Mouse (Mus musculus) myocyte (in vitro differentiated cells): Measurements from ENCODE around the gene Sdsl. TPM values are rescaled to one million over a fixed set of nuclear protein-coding genes. Genes with fewer than 3 reads are reported as not detected.

Experiments
- H3K27me3 ChIP-seq: one replicate; pipeline ENCODE4 v1.6.1; 2011; ENCODE audit not compliant: control insufficient read depth, insufficient read depth, insufficient read length
- H3K36me3 ChIP-seq: one replicate; pipeline ENCODE4 v1.6.1; 2011; ENCODE audit not compliant: control insufficient read depth, insufficient read depth
- H3K4me2 ChIP-seq: one replicate; pipeline ENCODE4 v1.6.1; 2011; ENCODE audit warnings: low read depth, control low read depth
- H3K4me3 ChIP-seq: one replicate; pipeline ENCODE4 v1.5.1; 2011; ENCODE audit warnings: mild to moderate bottlenecking, control low read depth, moderate library complexity
- H3K79me2 ChIP-seq: one replicate; pipeline ENCODE4 v1.6.1; 2011; ENCODE audit not compliant: control insufficient read depth, insufficient read depth
- H3ac ChIP-seq: one replicate; pipeline ENCODE4 v1.6.1; 2011; ENCODE audit not compliant: control insufficient read depth, insufficient read length
- CEBPB ChIP-seq: IDR thresholded peaks from 2 replicates; pipeline ENCODE4 v1.6.1; 2011; ENCODE audit warnings: mild to moderate bottlenecking, moderate library complexity; ENCODE audit not compliant: poor library complexity, insufficient read depth, severe bottlenecking
- E2F4 ChIP-seq: IDR thresholded peaks from one replicate; pipeline ENCODE4 v1.6.1; 2011; ENCODE audit warnings: mild to moderate bottlenecking, control low read depth, moderate library complexity; ENCODE audit not compliant: insufficient read depth
- MAX ChIP-seq: IDR thresholded peaks from one replicate; pipeline ENCODE4 v1.6.1; 2011; ENCODE audit warnings: low read depth, mild to moderate bottlenecking, control low read depth
- MYOD1 ChIP-seq, 3 experiments: IDR thresholded peaks; one replicate each; pipeline ENCODE4 v1.6.1; 2011; ENCODE audit warnings: control low read depth in 2 of 3, low read depth in 2 of 3, mild to moderate bottlenecking in 2 of 3, moderate library complexity in 1 of 3; ENCODE audit not compliant: insufficient read length in 2 of 3, control insufficient read depth in 1 of 3
- MYOG ChIP-seq, 3 experiments: IDR thresholded peaks; one replicate each; pipeline ENCODE4 v1.6.1; 2011; ENCODE audit warnings: control low read depth in 2 of 3, low read depth in 2 of 3, mild to moderate bottlenecking in 2 of 3; ENCODE audit not compliant: insufficient read length in 2 of 3, control insufficient read depth in 1 of 3, insufficient read depth in 1 of 3
- POLR2A ChIP-seq: IDR thresholded peaks from one replicate; pipeline ENCODE4 v1.6.1; 2011; ENCODE audit warnings: low read depth, mild to moderate bottlenecking, control low read depth, moderate library complexity; ENCODE audit not compliant: insufficient read length
- POLR2AphosphoS2 ChIP-seq: IDR thresholded peaks from one replicate; pipeline ENCODE4 v1.6.1; 2011; ENCODE audit warnings: low read depth, control low read depth; ENCODE audit not compliant: insufficient read length
- REST ChIP-seq: IDR thresholded peaks from one replicate; pipeline ENCODE4 v1.6.1; 2011; ENCODE audit warnings: mild to moderate bottlenecking, control low read depth, moderate library complexity; ENCODE audit not compliant: insufficient read depth, insufficient read length
- SRF ChIP-seq: IDR thresholded peaks from one replicate; pipeline ENCODE4 v1.6.1; 2011; ENCODE audit warnings: low read depth; ENCODE audit not compliant: control insufficient read depth, insufficient read length
- TCF12 ChIP-seq: IDR thresholded peaks from one replicate; pipeline ENCODE4 v1.6.1; 2011; ENCODE audit warnings: mild to moderate bottlenecking, control low read depth; ENCODE audit not compliant: poor library complexity, insufficient read depth, severe bottlenecking
- TCF3 ChIP-seq: IDR thresholded peaks from one replicate; pipeline ENCODE4 v1.6.1; 2011; ENCODE audit warnings: low read depth, control low read depth; ENCODE audit not compliant: insufficient read length
- USF1 ChIP-seq: IDR thresholded peaks from one replicate; pipeline ENCODE4 v1.6.1; 2011; ENCODE audit warnings: low read depth, mild to moderate bottlenecking, control low read depth, moderate library complexity
- polyA plus RNA-seq: library from polyadenylated mRNA; unstranded; fragments of >200 nt; fragmentation: generic; extraction: Trizol; gene quantifications from one replicate; pipeline ENCODE4 v1.2.1, GENCODE M21; 2012; ENCODE audit warnings: missing spikeins

The Sdsl gene
- 1.4 TPM for polyA plus RNA-seq

DNA sequence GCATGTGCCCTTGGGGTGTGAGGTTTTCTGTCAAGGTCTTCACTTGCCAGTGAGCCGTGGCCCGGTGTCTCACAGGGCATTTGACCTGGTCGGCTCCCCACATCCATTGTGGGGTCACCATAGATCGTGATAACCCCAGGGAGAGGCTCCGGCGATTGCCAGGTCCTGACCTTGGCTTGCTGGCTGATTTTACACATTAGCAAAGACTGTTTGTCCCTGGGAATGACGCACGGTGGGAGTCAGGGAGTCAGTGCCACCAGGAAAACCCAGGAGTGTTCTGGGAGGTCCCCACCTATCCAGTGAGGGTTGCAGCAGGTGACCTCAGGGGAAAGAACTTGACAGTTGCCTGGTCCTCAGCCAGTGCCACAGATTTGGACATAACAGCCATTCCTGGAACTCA is at the start of gene Sdsl:
Gene Sdsl, minus strand, starts transcription at position 41 of the 400 bp plus-strand sequence.
- H3ac ChIP-seq, result no peak within 1 kb of the TSS
- H3K79me2 ChIP-seq, result no peaks in the 10 kb centered on the region
- H3K4me3 ChIP-seq, result no peak within 1 kb of the TSS
- TF ChIP-seq CEBPB (no peak), TCF12 (no peak), SRF (no peak), MYOG (IDR thresholded peaks at IDR 0.05; ENCODE audit: control insufficient read depth in 1 of 3, insufficient read depth in 1 of 3, insufficient read length in 2 of 3, low read depth in 2 of 3) (no peak), TCF3 (no peak), POLR2A (no peak), MYOD1 (IDR thresholded peaks at IDR 0.05; ENCODE audit: control insufficient read depth in 1 of 3, insufficient read length in 2 of 3, low read depth in 2 of 3) (no peak), USF1 (no peak), MAX (no peak), E2F4 (no peak), POLR2AphosphoS2 (no peak), REST (no peak)
- H3K36me3 ChIP-seq, result no peaks in the 10 kb centered on the region
- peaks cover 67% of the 10 kb centered on the region for H3K27me3 ChIP-seq
- H3K4me2 ChIP-seq, result no peak within 1 kb of the TSS

DNA sequence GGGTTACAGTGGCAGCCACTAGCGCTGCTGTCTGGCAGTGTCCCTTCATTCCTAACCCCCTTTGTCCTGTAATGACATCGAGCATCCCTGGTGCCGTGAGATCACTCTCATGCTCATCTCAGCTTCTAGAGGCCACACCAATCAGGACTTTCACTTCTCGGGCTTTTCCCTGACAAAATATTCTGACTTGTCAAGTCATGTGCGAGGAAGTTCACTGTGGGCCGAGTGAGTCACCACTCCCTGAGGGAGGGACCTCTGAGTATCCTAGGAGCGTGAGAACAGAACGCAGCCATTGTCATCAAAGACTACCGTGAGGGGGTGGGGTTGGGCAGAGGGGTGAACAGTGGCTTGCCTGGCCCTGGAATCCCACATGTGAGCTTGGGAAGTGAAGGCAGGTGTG is 44.9 kb upstream of the Sdsl start:
- Histone ChIP-seq H3K27me3 (no peaks in the 10 kb centered on the region), H3K4me3 (no peak overlapping the region), H3K4me2 (peak overlapping the region; percentile 62), H3K36me3 (peaks cover 7% of the 10 kb centered on the region), H3K79me2 (peaks cover 2% of the 10 kb centered on the region), H3ac (no peak overlapping the region)
- TF ChIP-seq USF1 (peak; percentile 25), E2F4 (no peak)

DNA sequence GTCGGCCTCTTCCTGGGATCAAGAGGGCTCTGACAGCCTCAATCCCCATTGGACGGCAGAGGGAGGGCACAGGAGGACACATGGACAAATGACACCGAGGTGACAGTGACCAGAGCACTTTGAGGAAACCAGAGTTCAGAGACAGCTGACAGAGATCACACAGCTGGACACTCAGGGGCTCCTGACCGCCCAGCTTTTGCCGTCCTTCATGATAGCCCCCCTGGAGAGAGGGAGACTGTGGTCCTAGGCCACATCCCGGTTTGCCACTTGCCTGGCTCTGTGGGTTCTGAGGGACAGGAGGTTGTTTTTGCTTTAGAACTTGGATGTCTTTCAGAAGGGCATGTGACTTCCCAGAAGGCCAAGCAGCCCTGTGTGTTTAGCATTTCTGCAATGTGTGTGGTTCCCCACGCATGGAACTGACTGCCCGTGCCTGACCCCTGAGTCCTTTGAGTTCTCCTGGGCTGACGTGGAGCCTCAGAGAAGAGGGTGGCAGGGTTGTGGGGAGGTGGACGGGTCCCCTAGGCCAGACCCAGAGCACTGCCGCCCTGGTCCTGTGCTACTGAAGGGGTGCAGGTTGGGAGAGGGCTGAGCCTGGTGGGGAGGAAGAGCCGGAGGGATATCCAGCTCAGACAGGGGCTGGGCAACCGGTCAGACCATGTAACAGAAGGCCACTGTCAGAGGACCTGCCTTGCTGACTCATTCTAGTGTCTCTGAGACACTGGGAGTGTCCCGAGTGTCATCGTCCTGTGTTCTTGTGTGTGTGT is 43.8 kb upstream of the Sdsl start:
- H3K36me3 ChIP-seq, result peaks cover 7% of the 10 kb centered on the region
- H3K4me2 ChIP-seq, result peak overlapping the region; percentile 62
- H3ac ChIP-seq, result no peak overlapping the region
- no peaks in the 10 kb centered on the region for H3K27me3 ChIP-seq
- TF ChIP-seq REST (no peak), SRF (no peak), USF1 (peak; percentile 65), MYOD1 (IDR thresholded peaks at IDR 0.05; ENCODE audit: control insufficient read depth in 1 of 3, insufficient read length in 2 of 3, low read depth in 2 of 3) (peak in 2 of 3 experiments; percentile 13 to 41), MYOG (IDR thresholded peaks at IDR 0.05; ENCODE audit: control insufficient read depth in 1 of 3, insufficient read depth in 1 of 3, insufficient read length in 2 of 3, low read depth in 2 of 3) (peak in 2 of 3 experiments; percentile 4 to 73), CEBPB (no peak)
- H3K79me2 ChIP-seq, result peaks cover 9% of the 10 kb centered on the region
- H3K4me3 ChIP-seq, result no peak overlapping the region

DNA sequence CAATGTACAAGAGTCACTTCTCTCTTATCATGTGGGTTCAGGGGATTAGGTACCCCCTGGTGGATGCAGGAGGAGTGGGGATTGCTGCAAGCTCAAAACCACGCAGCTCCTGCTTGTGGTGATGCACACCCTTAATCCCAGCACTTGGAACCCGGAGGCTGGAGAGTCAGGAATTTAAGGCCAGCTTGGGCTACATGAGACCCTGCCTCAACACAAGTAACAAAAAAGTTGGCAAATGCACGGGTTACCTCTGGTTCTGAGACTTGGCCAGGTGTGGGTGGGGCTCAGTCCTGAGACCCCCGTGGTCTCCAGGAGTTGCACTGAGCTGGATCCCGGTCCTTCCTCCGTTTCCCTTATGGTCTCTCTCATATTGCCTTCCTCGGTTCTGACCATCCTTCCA is 42.8 kb upstream of the Sdsl start:
- Histone ChIP-seq H3K36me3 (peaks cover 7% of the 10 kb centered on the region), H3K79me2 (peaks cover 9% of the 10 kb centered on the region), H3K4me3 (no peak overlapping the region), H3K27me3 (no peaks in the 10 kb centered on the region), H3K4me2 (peak overlapping the region; percentile 62), H3ac (no peak overlapping the region)
- no peak for TF ChIP-seq MYOD1 (IDR thresholded peaks at IDR 0.05; ENCODE audit: control insufficient read depth in 1 of 3, insufficient read length in 2 of 3, low read depth in 2 of 3)
- no peak for TF ChIP-seq TCF3
- no peak for TF ChIP-seq REST
- no peak for TF ChIP-seq USF1
- no peak for TF ChIP-seq MYOG (IDR thresholded peaks at IDR 0.05; ENCODE audit: control insufficient read depth in 1 of 3, insufficient read depth in 1 of 3, insufficient read length in 2 of 3, low read depth in 2 of 3)
- no peak for TF ChIP-seq TCF12
- TF ChIP-seq CEBPB, result no peak

DNA sequence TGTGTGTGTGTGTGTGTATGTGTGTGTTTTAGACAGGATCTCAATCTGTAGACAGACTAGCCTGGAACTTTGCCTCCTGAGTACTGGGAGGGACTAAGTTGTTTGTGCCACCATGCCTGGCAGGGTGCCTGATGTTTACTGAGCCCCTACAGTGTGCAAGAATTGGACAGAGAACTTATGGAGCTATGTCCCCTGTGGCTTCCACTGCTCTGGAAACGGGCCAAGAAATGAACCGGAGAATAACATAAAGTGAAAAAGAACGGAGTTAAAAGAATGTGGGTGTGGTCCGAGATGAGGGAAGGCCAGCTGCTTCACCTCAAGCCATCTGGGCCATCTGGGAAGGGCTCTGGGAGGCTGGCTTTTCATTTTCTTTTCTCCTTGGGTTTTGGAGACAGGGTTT is 42.1 kb upstream of the Sdsl start:
- Histone ChIP-seq H3K36me3 (peaks cover under 1% of the 10 kb centered on the region), H3ac (no peak overlapping the region), H3K27me3 (no peaks in the 10 kb centered on the region), H3K4me3 (no peak overlapping the region), H3K4me2 (peak overlapping the region; percentile 62), H3K79me2 (peaks cover 9% of the 10 kb centered on the region)
- TF ChIP-seq TCF3 (peak; percentile 13), POLR2A (no peak), MYOD1 (IDR thresholded peaks at IDR 0.05; ENCODE audit: control insufficient read depth in 1 of 3, insufficient read length in 2 of 3, low read depth in 2 of 3) (peak; percentile 28 to 81 (median 77)), MYOG (IDR thresholded peaks at IDR 0.05; ENCODE audit: control insufficient read depth in 1 of 3, insufficient read depth in 1 of 3, insufficient read length in 2 of 3, low read depth in 2 of 3) (peak; percentile 41 to 87 (median 83)), TCF12 (peak; percentile 79)
